Comparison of ENCODE assay signal across 16 mouse cellular contexts in the genomic region with DNA sequence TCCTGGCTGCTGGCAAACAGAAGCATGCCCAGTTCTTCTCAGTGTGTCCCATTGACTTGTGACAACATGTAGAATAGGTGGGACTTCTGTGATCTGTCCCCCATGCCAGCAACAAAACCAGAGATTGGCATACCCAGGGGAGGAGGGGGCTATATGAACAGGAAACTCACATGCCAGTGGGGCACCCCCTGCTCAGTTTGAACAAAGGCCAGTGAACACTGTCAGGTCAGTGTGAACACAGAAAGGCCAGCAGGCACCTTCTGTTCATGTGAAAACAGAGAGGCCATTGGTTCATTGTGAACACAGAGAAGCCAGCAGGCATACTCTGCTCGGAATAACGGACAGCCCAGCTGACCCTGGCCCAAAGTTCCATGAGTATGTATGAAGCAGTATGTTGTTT.
"Had no signal": no experiment of that assay in that cellular context is flagged by ENCODE, and none has a peak within 500 bp of the region (broad histone marks: within the 10 kb centered on the region; RNA-seq: fewer than 3 reads in every experiment).

No protein-coding gene starts in this region.

- H3K4me3 ChIP-seq: liver, embryonic 13.5 days; midbrain, embryonic 15.5 days; myocyte; neural tube, embryonic 13.5 days; stomach, embryonic 15.5 days had no signal

- H3K4me2 ChIP-seq: liver, embryonic 13.5 days; lung, embryonic 14.5 days; midbrain, embryonic 11.5 days; midbrain, embryonic 15.5 days; neural tube, embryonic 13.5 days; stomach, embryonic 15.5 days had no signal

- H3K9ac ChIP-seq: liver, embryonic 13.5 days; lung, embryonic 14.5 days; midbrain, embryonic 15.5 days; neural tube, embryonic 13.5 days; stomach, embryonic 15.5 days had no signal

- H3K27ac ChIP-seq: liver, embryonic 13.5 days; midbrain, embryonic 15.5 days; neural tube, embryonic 13.5 days; stomach, embryonic 15.5 days had no signal

- DNase-seq: kidney, adult 18-20 months; kidney, adult 9 months; kidney, postnatal 14 days; kidney, postnatal 4 days; liver, embryonic 13.5 days; lung, embryonic 14.5 days; retina, postnatal 1 day; right cerebral cortex, postnatal 25 days; spleen, adult 18-20 months; thymus, postnatal 25 days had no signal

- H3K27me3 ChIP-seq: midbrain, embryonic 15.5 days; neural tube, embryonic 13.5 days; stomach, embryonic 15.5 days had no signal

- H3K4me1 ChIP-seq: liver, embryonic 13.5 days had no signal

- H3K36me3 ChIP-seq: liver, embryonic 13.5 days had no signal

- H3K9me3 ChIP-seq: liver, embryonic 13.5 days; midbrain, embryonic 15.5 days; neural tube, embryonic 13.5 days; stomach, embryonic 15.5 days had no signal

- ATAC-seq: intestine, embryonic 16.5 days; midbrain, embryonic 15.5 days had no signal
